Mouse (Mus musculus) embryo, embryonic 11.5 days (tissue): ENCODE data around the gene Dicer1.
"Not testable (repeated sequence)": the region's sequence is repeated elsewhere in the genome, so short reads cannot be mapped to it uniquely, and the experiment has no call there.

ENCODE experiments used
- DNase-seq: peaks from one replicate; pipeline ENCODE4 v3.0.0-alpha.2; 2012; ENCODE audit warnings: low read depth, low spot score

Dicer1 gene

DNA sequence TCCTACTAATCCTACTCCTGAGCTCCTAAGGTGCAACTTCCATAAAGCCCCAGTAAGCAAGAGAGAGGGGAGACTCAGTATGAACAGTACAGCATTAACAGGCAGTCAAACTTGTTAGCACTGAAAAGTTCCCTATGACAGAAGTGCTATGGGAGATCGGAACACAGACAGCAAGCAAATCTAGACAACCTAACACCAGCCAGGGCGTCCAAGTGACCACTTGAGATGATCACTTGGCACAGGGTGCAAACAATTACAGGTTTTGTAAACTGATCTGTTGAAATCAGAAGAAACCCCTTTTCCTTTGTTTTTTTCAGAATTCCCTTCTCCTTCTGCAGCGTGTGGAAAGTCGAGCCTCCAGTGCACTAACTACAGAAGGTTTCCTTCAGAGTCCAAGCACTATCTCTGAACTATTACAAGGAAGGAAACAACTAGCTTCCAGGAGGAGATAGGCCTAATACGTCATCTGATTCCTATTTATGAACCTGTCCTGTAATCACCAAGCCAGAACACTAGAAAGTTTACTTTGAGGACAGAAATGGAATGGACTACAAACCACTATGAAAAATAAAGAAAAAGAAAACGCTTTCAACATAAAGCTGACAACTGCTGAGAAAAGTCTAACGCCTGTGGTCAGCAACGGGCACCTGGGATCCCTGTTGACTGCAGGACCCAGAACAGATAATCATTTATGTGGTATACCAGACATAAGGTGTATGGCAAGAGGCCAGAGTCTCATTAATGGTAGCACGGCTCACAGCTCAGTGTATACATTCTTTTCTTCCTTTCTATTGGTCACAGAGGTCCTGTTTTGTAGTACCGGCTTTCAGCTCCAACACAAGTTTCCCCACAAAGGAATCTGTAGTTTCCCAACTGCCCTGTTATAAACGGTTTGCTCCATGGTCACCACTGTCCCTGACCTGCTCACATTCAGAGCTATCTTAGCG is 10.6 kb downstream of the Dicer1 start:
- no peak for DNase-seq

GRCm38 (mm10) chr12:104738931-104739330 is 12.8 kb downstream of the Dicer1 start:
- DNase-seq = no peak

- DNase-seq = no peak
Observed at GRCm38 (mm10) chr12:104738446-104738845, 13.3 kb downstream of the Dicer1 start.

GRCm38 (mm10) chr12:104737666-104738065 is 14.1 kb downstream of the Dicer1 start:
- DNase-seq = no peak

DNA sequence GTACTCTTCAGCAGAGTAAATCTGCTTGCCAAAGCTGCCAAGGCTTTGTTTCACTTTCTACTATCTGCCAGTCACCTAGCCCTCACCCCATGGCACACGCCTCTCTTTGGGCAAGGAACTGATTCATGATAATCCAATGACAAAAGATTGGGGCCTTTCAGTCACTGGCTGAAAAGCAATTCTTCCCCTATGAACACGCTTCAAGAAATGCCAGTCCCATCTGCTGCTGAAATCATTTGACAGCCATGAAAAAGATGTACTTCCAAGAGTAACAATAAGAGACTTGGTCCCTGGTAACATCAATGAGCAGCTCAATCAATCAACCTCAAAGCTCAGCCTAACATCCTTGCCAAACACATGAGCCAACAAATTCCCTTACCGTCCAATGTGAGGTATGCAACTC is 15.8 kb downstream of the Dicer1 start:
- no peak for DNase-seq

DNA sequence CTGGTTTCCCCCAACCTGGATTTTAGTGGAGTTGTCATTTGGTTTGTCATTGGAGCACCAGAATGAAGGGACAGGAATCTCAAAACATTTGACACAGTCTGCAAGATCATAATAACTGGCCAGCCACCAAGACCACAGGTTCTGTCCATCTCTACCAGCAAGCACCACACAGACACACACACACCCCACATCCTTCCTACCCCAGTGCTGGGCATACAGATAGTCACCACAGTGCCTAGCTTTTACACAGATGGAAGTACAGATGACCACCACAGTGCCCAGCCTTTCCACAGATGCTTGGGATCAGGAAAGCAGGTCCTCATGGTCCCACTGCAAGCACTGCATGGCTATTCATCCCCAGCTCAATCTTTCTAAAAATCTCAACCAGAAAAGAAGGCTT is 18.6 kb downstream of the Dicer1 start:
- DNase-seq = no peak

GRCm38 (mm10) chr12:104731782-104732181 is 20.0 kb downstream of the Dicer1 start:
- DNase-seq = no peak

- not testable (repeated sequence) for DNase-seq
Observed at GRCm38 (mm10) chr12:104726436-104726835, 25.3 kb downstream of the Dicer1 start.

GRCm38 (mm10) chr12:104722056-104722455 is 29.7 kb downstream of the Dicer1 start:
- no peak for DNase-seq

GRCm38 (mm10) chr12:104721011-104721410 is 30.7 kb downstream of the Dicer1 start:
- no peak for DNase-seq

- DNase-seq = no peak
Observed at GRCm38 (mm10) chr12:104718956-104719355, 32.8 kb downstream of the Dicer1 start.

DNA sequence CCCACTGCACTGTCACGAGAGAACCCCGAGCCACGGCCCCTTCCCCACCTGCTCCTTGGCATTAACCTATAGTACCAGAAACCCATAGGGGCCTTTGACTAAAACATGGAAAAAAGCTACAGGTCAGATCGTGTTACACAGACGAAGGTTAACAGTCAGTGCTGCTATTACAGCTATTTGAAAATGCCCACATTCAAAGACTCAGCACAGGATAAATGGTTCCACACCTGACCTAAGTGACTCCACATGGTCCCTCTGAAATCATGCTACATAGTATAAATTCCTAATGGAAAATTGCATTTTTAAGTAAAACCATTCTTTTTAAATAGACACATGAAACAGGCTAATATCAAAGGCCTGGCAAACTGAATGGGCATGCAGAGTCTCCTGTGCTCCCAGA is 35.3 kb downstream of the Dicer1 start:
- DNase-seq = no peak

DNA sequence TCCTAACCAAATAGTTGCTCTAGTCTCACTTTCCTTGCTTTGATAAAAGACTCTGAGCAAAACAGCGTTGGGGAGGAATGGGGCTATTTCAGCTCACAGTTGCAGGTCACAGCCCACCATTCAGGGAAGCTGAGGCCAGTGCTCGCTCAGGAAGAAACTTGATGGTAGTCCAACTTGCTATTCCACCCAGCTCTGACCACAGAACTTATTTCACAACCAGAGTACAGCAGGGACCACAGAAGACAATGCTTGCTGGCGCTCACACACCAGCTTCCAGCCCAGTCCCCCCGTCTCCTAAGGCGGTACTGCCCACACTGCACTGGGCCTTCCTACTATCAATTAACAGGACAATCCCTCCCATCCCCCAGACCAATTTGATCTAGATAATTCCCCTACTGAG is 36.3 kb downstream of the Dicer1 start:
- DNase-seq = no peak

GRCm38 (mm10) chr12:104700266-104700665 is 51.5 kb downstream of the Dicer1 start:
- no peak for DNase-seq

DNA sequence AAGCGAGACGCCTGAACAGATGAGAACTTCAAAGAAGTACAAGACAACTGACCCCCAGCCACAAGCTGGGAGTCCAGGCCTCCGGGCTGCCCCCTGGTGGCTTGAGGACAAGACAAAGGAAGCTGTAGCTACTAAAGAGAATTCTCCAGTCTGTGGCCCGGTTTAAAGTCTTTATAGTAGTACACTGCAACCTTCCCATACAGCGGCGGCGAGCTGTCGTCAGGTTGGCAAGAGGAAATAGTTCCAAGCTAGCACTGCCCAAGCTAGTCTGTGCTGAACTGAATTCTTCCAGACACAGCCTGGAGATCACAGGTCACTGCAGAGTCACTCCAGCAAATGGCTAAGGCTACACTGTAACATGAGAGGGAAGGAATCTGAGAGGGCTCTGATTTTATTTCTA is 52.0 kb downstream of the Dicer1 start:
- DNase-seq = peak; percentile 58

- DNase-seq = no peak
Observed at GRCm38 (mm10) chr12:104695514-104695913, 56.2 kb downstream of the Dicer1 start.

DNA sequence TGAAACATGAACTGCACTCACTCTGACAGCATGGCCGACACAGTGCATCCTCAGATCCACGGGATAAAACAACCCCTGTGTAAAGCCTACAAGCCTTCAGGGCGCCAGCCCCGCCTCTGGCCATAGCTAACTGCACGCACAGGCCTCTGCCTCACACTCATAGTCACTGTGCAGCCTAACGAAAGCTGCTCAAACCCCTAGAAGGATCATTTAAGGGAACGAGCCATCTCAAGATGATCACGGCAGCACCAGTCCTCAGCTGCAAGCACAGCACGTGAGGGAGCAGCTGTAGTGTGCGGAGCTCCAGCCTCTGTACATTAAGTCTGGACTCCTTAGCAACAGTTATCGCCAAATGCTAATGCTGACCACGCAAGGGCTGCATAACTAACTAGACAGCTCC is 58.9 kb downstream of the Dicer1 start:
- DNase-seq = no peak

DNA sequence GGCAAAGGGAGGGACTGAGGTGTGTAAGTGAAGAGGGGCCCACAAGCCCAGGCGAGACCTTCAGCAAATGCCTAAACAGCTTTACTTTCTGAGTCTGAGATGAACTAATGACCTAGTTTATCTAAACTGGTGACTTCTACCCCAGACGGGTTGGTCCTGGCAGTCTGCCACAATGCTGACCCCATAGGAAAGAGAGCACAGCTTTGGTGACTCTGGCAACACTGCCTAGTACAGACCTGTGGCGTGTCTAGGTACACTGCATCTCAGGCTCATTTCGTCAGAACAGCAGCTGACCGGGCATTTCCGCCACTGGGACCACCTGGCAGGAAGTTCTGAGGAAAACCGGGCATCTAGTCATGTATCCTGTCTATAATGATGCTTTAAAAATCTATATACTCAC is 61.3 kb downstream of the Dicer1 start:
- no peak for DNase-seq

- no peak for DNase-seq
Observed at GRCm38 (mm10) chr12:104688870-104689269, 62.9 kb downstream of the Dicer1 start.

DNA sequence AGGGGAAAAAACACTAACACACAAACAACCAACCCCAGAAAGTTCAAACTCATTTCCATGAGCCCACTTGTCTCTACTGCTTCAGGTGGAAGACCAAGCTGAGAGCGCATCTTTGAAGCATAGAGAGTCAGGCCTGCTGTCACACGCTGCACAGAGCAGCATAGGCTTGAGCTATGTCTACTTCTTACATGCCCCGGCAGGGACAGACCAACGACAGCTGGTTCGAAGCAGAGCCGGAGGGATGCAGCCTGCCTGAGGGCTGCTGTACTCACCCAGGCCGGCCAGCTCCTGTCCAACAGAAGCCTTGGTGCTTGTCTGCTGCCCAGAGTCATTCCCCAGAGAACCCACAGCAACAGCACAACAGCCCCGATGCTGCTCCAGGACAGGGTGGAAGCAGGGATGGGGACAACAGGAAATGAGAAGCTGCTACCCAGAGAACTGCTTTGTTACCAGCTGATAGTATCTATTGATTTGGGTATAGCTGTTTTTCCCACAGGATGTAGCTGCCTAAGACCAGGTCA is 67.3 kb downstream of the Dicer1 start:
- DNase-seq = no peak

DNA sequence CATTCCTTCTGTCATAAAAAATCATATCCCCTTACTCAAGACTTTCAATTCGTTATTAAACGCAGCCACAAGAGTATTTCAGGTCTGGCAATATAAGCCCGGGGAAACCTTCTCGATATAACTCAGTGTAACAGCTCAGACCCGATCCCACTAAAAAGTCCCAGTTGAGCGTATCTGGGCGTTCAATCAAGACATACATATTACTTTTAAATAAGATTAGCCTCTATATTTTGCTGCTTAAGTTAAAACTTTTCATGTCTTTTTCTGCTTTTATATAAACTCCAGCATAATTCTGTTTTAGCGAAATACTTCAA is 72.0 kb downstream of the Dicer1 start:
- no peak for DNase-seq

DNA sequence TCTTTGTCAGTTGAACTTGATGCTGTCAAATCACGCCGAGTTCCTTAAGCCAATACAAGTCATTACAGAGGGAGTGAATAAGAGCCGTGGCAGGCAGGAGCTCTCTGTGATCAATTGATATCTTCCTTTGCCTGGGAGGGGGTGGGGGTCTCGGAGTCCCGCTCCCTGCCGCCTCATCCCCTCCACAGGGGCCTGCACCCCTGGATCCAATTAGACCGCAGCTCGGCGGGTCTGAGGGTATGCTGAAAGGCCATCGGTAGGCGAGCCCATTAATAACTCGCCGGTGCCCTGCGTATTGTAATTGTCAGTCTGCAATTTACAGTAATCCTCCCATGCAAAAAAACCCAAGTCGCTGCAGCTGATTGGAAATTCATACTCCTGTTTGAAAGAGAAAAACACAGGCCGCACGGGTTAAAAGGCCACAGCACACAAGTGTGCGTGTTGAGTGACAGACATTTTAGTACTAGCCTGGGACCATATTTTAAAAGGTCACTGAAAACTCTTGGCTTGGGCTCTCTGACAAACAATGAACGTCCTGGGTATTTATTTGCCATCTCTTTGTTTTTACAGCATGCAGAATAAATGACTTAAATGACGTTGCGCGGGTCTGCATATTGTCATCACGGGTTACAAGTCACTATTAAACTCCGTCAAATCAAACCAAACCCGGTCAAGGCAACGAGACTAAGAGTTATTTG is 72.5 kb downstream of the Dicer1 start:
- peak; percentile 37 for DNase-seq

DNA sequence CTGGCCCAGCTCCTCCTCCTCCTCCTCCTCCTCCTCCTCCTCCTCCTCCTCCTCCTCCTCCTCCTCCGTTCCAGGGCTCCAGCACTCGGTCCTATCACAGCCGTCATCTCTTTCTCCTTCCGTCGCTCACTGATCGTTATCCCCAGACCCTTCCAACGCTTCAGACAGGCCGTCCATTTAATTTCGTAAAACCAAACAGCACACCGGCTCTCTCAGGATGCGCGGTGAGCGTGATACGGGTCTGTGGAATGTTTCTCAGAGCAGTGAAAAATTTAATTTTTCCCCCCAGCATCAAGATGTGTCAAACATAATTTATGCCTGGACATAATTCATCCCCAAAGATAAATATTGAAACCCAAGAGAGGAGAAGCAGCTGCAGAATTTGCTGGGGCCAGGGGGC is 73.3 kb downstream of the Dicer1 start:
- DNase-seq = no peak
